Comparison of ENCODE assay signal across 19 mouse cellular contexts in genomic region chr5:106376781-106377525, GRCm38 (mm10).
DNase-seq lines count a peak whose midpoint lies in the region; ATAC-seq and TF ChIP-seq lines count a peak whose summit lies in the region.
"Had no signal": no experiment of that assay in that cellular context is flagged by ENCODE, and none has a peak within 500 bp of the region (broad histone marks: within the 10 kb centered on the region; RNA-seq: fewer than 3 reads in every experiment).

No protein-coding gene starts in this region.

- H3K27me3 ChIP-seq in forebrain, embryonic 15.5 days, result peaks cover 11% of the 10 kb centered on the region; the same call in 1 of the 2 replicates
- no peaks in the 10 kb centered on the region for H3K27me3 ChIP-seq in hindbrain, embryonic 16.5 days (replicated peaks; ENCODE audit: control insufficient read depth, insufficient read depth, low read length)
- no peaks in the 10 kb centered on the region for H3K27me3 ChIP-seq in midbrain, postnatal 0 days (ENCODE audit: insufficient read depth, low read length)
- H3K27me3 ChIP-seq: liver, embryonic 15.5 days had no signal

- WGBS in forebrain, embryonic 15.5 days, result 37% methylated on average over 25 of the region's 25 CpGs
- 49% methylated on average over 25 of the region's 25 CpGs for WGBS in hindbrain, embryonic 16.5 days
- 52% methylated on average over 25 of the region's 25 CpGs for WGBS in midbrain, postnatal 0 days

- H3K4me2 ChIP-seq in forebrain, embryonic 15.5 days (replicated peaks), result no peak overlapping the region; the same call in 1 of the 2 replicates
- peak overlapping the region; percentile 15; the same call in 1 of the 2 replicates for H3K4me2 ChIP-seq in hindbrain, embryonic 16.5 days (ENCODE audit: low read length)
- peak overlapping the region; percentile 18; the same call in 1 of the 2 replicates for H3K4me2 ChIP-seq in midbrain, postnatal 0 days (ENCODE audit: low read depth, low read length, poor library complexity, severe bottlenecking)
- H3K4me2 ChIP-seq: heart, embryonic 11.5 days; liver, embryonic 15.5 days had no signal

- intact Hi-C loops in left cerebral cortex, postnatal 4 days (cut with DNase I), result no loop called here
- intact Hi-C loops in left cerebral cortex, postnatal 10 days (cut with DNase I), result no loop called here

- peak; percentile 70 for DNase-seq in left cerebral cortex, postnatal 4 days
- DNase-seq in left cerebral cortex, postnatal 10 days (ENCODE audit: extremely low spot score in 1 of 2, low spot score in 2 of 2), result no peak
- DNase-seq in midbrain, postnatal 0 days (ENCODE audit: low spot score), result peak; percentile 17
- DNase-seq in kidney, adult 8-10 months, result no peak
- DNase-seq: adrenal gland, postnatal 10 days; cerebellum, adult 9-10 months; gastrocnemius, postnatal 10 days; kidney, postnatal 14 days; layer of hippocampus, adult 9-11 months; lung, postnatal 14 days; right cerebral cortex, postnatal 14 days; thymus, postnatal 36 days had no signal

- H3K9ac ChIP-seq in forebrain, embryonic 15.5 days (replicated peaks), result no peak overlapping the region
- no peak overlapping the region for H3K9ac ChIP-seq in hindbrain, embryonic 16.5 days (ENCODE audit: low read depth, low read length)
- H3K9ac ChIP-seq in midbrain, postnatal 0 days (replicated peaks; ENCODE audit: low read length, poor library complexity, severe bottlenecking), result no peak overlapping the region
- H3K9ac ChIP-seq: liver, embryonic 15.5 days had no signal

- no peaks in the 10 kb centered on the region for H3K9me3 ChIP-seq in forebrain, embryonic 15.5 days
- peaks cover 2% of the 10 kb centered on the region; the same call in 1 of the 2 replicates for H3K9me3 ChIP-seq in hindbrain, embryonic 16.5 days (ENCODE audit: control insufficient read depth, low read length)
- no peaks in the 10 kb centered on the region for H3K9me3 ChIP-seq in midbrain, postnatal 0 days (ENCODE audit: low read length)
- H3K9me3 ChIP-seq: liver, embryonic 15.5 days had no signal

- no peak overlapping the region for H3K4me3 ChIP-seq in forebrain, embryonic 15.5 days
- H3K4me3 ChIP-seq in hindbrain, embryonic 16.5 days (ENCODE audit: low read length), result no peak overlapping the region
- no peak overlapping the region for H3K4me3 ChIP-seq in midbrain, postnatal 0 days (ENCODE audit: low read depth, low read length)
- H3K4me3 ChIP-seq: liver, embryonic 15.5 days had no signal

- ATAC-seq in forebrain, embryonic 15.5 days (replicated peaks), result peak; percentile 38; the same call in 1 of the 2 replicates
- peak; percentile 52 for ATAC-seq in hindbrain, embryonic 16.5 days
- ATAC-seq in midbrain, postnatal 0 days (ENCODE audit: low FRiP score), result no peak
- ATAC-seq in megakaryocyte, adult 5-6 weeks (ENCODE audit: poor library complexity, severe bottlenecking), result no peak
- ATAC-seq: intestine, postnatal 0 days had no signal

- no peaks in the 10 kb centered on the region for H3K36me3 ChIP-seq in forebrain, embryonic 15.5 days
- H3K36me3 ChIP-seq in hindbrain, embryonic 16.5 days (ENCODE audit: control insufficient read depth, insufficient read depth, low read length), result no peaks in the 10 kb centered on the region
- no peaks in the 10 kb centered on the region for H3K36me3 ChIP-seq in midbrain, postnatal 0 days (ENCODE audit: insufficient read depth, low read length)
- H3K36me3 ChIP-seq: liver, embryonic 15.5 days had no signal

- H3K4me1 ChIP-seq in forebrain, embryonic 15.5 days, result no peaks in the 10 kb centered on the region
- H3K4me1 ChIP-seq in hindbrain, embryonic 16.5 days (ENCODE audit: control insufficient read depth, insufficient read depth, low read depth, low read length), result no peaks in the 10 kb centered on the region
- H3K4me1 ChIP-seq in midbrain, postnatal 0 days (ENCODE audit: insufficient read depth, low read length), result no peaks in the 10 kb centered on the region
- H3K4me1 ChIP-seq: liver, embryonic 15.5 days had no signal

- H3K27ac ChIP-seq in forebrain, embryonic 15.5 days (replicated peaks), result no peak overlapping the region
- no peak overlapping the region for H3K27ac ChIP-seq in hindbrain, embryonic 16.5 days (ENCODE audit: low read depth, low read length)
- H3K27ac ChIP-seq in midbrain, postnatal 0 days (ENCODE audit: low read depth, low read length), result no peak overlapping the region
- H3K27ac ChIP-seq: liver, embryonic 15.5 days; stomach, postnatal 0 days had no signal

- TF ChIP-seq CTCF in midbrain, postnatal 0 days (IDR thresholded peaks at IDR 0.05), result peak; percentile 26

Comparison
In these comparisons a context has a peak if more than half of its experiments do, and no peak if none do; other contexts are left out.
1. DNase-seq: peak in left cerebral cortex, postnatal 4 days (single experiment) and midbrain, postnatal 0 days (single experiment); none in left cerebral cortex, postnatal 10 days (0 of 2) and kidney, adult 8-10 months (0 of 2).
2. ATAC-seq: peak in forebrain, embryonic 15.5 days (single experiment) and hindbrain, embryonic 16.5 days (single experiment); none in midbrain, postnatal 0 days (single experiment) and megakaryocyte, adult 5-6 weeks (single experiment).